Mouse (Mus musculus) megakaryocyte-erythroid progenitor cell, adult 5-6 weeks (primary cell): Measurements from ENCODE around the gene Trappc2l. TPM values are rescaled to one million over a fixed set of nuclear protein-coding genes. Genes with fewer than 3 reads are reported as not detected.
"Not testable (repeated sequence)": the region's sequence is repeated elsewhere in the genome, so short reads cannot be mapped to it uniquely, and the experiment has no call there.

Experiments
- ATAC-seq: replicated peaks from 2 replicates; pipeline ENCODE4 v1.8.0; 2016; ENCODE audit warnings: mild to moderate bottlenecking, inconsistent platforms; ENCODE audit not compliant: severe bottlenecking, poor library complexity, low FRiP score, low TSS enrichment
- total RNA-seq, 2 experiments: library from RNA; stranded (forward) in 1 of 2; stranded (reverse) in 1 of 2; fragments of 200-1000, 215-1000 nt in 1 of 2; fragments of >200 nt in 1 of 2; fragmentation: Nextera tagmentation in 1 of 2; gene quantifications; 2 replicates each; pipeline ENCODE4 v1.2.3; 2014 to 2017

Trappc2l gene
- 24.4 and 27.7 TPM in 2 replicates for total RNA-seq (2014; fragmentation: Nextera tagmentation)
- 10.2 and 19.6 TPM in 2 replicates for total RNA-seq (2017)

DNA sequence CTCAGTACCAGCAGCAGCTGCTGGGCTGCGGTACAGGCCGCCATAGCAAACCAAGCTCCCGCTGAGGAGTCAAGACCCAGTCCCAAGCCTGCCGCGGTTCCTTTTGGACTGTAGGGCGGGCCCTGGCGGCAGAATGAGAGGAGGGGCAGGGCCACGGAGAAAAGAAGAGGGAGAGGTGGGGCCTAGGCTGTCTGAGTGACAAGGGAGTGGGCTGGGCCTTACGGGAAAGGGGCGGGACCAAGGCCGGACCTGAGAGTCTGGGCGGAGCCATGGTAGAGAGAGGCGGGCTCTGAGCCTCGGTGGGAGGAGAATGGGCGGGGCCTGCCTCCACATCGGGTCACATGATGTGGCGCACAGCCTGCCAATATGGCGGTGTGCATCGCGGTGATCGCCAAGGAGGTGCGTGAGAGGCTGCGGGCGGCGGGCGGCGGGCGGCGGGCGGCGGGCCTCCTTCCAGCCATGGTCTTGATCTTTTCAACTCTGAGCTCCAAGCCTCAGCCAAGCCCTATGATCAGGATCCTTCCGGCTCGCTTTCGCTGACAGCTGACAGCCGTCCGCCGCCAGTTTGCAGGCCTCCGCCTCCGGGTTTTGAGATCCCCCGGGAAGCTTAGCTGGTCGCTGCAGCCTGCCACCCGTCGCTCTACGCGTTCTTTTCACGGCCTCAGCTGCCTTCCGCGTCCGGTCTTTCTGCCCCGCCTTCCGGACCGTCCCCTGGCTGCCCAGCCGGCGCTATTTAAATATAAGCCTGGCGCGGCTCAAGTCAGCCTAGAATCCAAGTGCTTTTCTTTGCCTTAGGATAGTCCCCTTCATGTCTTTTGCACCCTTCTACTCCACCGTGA lies at the start of gene Trappc2l, which contains the start of gene Galns:
Gene Trappc2l (plus strand): TSS at position 346 of the 839 bp plus-strand sequence.
Gene Galns (minus strand): TSS at position 169 of the 839 bp plus-strand sequence.
- peak; percentile 97 for ATAC-seq

DNA sequence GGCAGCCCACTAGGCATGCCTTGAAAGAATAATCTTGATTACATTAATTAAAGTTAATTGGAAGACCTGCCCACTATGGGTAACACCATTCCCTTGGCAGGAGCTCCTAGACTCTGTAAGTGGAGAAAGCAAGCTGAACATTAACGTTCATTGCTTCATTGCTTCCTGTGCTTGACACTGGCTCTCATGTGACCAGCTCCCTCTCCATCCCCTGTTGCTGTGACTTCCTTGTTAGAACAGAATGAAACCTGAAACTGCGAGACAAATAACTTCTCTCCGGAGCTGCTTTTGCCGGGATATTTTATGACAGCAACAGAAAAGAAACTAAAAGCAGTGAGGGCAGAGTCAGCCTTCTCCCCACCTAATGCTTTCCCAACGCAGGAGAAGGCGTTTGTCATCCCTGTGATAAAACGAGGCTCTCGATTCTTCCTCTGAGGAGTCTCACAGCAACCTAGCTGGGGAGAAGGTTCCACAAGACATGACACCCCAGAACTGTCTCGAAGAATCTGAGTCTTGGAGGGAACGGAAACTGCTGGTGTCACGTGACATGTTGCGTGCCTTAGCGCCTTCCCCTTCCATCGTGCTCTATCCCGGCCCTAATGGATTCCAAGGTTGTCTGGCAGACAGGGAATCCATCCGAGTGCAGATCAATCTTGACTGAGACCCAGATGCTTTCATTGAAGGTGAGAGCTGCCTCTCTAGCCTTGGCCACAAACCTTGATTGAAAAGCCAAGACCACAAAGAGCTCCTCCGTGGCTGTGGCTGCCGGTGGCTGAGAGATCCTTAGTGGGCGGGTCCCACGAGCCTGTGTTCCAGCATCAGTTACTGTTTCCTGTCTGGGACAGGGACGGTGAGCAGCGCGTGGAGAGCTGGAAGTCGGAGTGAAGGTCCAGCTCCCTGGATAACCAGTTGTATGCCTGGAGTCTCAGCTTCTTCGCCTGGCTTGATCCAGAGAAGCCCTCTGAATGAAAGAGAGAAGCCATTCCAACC lies 46.8 kb upstream of the Trappc2l start:
- no peak for ATAC-seq

DNA sequence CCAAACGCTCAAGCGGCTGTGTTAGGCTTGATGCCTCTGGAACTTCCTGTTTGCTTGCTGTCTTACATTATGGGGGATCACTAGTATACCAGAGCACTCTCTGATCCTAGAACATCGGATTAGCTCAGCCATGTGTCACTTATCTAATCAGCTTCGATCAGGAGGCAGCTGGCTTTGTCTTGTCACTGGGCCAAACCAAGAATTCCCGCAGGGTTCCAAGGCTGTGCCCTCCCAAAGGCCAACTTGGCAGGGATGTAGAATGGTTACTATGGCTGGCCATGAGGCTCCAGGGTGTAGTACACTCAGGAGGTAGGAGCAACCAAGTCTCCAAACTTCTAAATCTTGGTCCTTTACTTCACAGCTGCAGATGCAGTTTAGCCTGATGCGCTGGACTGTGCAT lies 44.7 kb upstream of the Trappc2l start:
- no peak for ATAC-seq

DNA sequence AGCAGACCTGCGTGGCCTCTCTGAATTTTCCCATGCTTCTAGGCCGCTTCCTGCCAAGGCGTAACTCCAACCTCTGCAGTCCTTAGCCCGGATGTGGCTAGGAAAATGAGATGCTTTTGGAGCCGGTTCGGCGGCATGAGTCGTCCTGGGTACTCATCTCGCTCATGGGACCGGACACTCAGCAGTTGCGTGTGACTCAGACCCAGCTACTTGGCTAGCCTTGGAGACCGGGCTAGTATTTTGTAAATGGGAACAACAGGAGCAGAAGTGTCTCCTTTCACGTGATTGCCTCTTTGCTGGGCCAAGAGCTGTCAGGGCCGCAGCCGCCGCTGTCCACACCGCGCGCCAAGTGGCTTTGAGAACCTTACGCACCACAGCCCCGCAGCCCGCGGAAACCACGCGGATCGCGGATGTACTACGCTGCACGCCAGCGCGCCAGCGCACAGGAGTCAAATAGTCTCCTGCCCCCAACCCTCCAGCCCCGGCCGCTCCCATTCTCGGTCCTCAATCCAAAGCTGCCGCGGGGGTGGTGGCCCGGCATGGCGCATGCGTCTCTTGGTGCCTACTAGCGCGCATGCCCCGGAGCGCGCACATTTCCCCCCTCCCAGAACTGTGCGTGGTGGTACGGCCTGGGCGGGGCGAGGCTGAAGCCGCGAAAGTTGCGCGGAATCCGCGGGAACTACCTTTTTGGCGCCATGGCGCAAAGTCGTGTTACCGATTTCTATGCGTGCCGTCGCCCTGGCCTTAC lies 43.9 kb upstream of the Trappc2l start, which contains the start of gene Cdt1:
Gene Cdt1 (plus strand): TSS at position 655 of the 748 bp plus-strand sequence.
- peak; percentile 88 for ATAC-seq

DNA sequence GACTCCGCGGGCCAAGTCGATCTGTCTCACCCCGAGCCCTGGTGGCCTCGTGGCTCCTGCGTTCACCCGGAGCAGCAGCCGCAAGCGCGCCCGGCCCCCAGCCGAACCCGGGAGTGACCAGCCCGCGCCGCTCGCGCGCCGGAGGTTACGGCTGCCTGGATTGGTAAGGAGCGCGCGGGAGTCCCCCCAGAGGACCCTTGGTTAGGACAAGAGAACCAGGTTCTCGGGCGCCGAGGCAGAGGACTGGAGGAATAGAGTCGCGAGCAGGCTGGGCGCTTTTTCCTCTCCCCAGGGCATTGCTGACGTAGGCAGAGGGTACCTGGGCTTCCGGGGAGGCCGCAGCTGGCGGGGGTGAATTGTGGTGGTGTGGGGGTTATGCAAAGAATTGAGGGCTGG lies 43.3 kb upstream of the Trappc2l start:
- no peak for ATAC-seq

DNA sequence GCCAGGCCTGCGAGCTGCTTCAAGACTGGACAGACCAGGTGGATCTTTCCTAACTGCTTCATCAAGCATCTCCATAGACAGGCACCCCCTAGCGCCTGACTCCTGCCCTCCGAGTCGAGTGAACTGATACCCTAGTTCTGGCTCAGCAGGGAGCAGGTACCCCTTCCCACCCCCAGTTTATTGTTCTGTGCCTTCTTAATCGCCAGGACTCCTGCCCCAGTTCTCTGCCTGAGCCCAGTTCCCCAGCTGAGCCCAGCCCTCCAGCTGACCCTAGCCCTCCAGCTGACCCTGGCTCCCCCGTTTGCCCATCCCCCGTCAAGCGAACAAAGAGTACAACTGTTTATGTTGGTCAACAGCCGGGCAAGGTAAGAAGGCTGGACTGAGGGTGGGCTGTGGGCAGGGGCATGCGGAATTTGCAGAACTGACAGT lies 42.5 kb upstream of the Trappc2l start:
- ATAC-seq, result 0 out of 2 replicates have a peak, but pooled peaks have one; percentile 24

DNA sequence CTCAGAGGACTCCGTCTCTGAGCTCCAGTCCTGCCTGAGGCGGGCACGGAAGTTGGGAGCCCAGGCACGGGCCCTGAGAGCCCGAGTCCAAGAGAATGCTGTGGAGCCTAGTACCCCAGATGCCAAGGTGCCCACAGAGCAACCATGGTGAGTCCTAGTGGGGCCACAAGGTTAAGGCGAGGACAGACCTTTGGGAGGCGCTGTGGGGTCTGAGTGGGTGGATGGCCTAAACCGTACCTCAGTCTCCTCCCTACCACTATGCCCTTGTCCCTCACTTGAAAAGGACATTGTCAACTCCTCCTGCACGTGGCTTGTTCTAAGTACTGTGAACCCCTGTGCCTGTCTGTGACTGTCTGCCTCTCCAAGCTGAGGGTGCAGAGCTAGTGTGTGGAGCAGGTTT lies 42.1 kb upstream of the Trappc2l start:
- peak; percentile 8; the same call in 1 of the 2 replicates for ATAC-seq

DNA sequence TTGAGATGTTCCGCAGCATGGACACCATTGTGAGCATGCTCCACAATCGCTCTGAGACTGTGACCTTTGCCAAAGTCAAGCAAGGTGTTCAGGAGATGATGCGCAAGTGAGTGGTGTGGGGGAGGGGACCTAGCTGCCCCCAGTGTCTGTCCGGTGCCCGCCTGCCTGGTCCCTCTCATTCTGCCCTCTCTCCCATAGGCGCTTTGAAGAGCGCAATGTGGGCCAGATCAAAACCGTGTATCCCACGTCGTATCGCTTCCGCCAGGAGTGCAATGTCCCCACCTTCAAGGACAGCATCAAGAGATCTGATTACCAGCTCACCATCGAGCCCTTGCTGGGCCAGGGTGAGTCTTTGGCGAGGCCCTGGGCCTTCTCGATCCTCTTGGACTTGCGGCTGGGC lies 41.4 kb upstream of the Trappc2l start:
- no peak for ATAC-seq

DNA sequence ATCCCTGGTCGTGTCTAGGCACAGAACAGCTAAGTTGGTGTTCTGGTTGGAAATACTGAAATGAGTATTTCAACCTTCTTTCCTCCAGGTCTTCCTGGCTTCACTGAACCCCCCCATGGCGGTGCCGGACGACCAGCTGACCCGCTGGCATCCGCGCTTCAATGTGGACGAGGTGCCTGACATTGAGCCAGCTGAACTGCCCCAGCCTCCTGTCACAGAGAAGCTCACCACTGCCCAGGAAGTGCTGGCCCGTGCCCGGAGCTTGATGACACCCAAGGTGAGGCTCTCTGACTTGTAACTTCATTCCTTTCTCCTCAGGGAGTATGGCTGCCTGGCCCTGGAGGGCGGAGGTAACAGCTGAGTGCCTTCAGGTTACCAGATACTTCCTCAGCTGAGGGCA lies 40.3 kb upstream of the Trappc2l start:
- no peak for ATAC-seq

DNA sequence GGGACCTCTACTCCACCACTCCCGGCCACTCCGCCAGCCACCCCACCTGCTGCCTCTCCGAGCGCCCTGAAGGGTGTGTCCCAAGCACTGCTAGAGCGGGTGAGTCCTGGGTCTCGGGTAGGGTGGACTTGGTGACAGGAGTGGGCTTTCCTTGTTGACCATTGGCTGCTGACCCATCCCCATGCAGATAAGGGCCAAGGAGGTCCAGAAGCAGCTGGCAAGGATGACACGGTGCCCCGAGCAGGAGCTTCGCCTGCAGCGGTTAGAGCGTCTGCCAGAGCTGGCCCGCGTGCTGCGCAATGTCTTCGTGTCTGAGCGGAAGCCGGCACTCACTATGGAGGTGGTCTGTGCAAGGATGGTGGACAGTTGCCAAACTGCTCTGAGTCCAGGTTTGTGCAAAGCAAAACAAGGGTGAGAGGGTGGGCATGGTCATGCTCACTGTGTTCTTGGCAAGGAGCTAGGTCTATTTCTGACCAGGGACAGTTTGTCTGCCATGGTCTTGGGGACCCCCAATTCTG lies 39.6 kb upstream of the Trappc2l start:
- no peak for ATAC-seq

DNA sequence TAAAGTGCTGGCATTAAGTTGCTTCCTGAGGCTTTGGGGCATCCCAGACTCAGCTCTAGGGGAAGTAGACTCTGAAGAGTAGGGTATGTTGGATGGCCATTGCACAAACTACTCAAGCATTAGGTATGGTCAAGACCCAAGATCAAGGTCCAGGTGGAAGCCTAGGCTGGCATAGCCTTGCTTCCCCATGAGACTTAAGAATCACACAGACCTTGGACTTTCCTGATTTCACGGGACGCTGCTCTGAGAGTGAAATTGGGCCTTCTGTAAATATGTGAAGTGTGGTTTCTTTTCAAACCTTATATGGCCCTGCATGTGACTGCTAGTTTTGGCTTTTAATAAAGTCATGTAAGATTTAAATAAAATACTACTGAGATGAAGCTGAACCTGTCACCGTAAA lies 38.7 kb upstream of the Trappc2l start:
- no peak for ATAC-seq

DNA sequence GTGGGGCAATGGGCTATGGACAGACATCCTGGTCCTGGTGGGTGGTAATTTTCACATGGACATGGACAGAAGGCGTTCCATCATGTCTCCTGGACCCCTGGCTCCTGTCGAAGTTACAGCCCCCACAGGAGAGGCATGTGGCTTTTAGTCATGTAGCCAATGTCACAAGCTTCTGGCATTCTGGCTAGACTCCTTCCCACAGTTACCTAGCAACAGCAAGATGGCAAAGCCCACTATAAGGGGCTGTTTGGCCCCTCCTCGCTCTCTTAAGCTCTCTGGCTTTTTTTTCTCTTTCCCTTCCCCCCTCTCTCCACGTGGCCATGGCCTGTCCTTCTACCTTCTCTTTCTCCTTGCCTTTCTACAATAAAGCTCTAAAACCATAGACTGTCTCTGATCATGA lies 38.3 kb upstream of the Trappc2l start:
- not testable (repeated sequence) for ATAC-seq

DNA sequence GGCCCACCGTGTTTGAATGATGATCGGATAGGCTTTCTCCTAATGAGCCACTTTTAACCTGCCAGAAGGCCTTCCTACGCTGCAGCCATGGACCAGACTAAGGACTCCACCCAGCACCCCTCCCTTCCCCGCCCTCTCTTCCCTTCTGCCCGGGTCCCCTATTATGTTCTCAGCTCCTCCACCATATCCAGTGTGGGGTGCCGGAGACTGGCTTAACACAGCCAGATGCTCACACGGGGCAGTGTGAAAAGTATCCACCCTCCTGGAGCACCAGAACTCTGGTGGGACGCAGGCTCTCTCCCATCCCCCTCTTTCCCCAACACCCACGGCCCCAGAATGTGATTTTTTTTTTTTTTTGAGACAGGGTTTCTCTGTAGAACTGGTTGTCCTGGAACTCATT lies 37.9 kb upstream of the Trappc2l start:
- ATAC-seq, result no peak

DNA sequence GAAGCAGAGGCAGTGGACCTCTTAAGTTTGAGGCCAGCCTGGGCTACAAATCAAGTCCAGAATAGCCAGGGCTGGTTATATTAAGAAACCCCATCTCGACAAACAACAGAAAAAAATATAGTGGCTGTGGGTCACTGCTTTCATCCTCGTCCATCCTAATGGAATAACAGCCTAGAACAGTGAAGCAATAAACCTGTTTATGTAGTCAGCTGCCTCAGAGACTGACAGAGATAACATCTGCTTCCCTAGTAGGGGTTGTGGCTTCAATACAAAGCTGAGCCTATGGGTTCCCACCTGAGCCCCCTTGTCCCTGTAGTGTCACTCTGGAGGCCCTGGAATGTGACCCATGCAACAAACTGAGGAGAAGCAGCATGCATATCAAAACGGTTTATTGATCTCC lies 37.2 kb upstream of the Trappc2l start:
- ATAC-seq, result no peak

DNA sequence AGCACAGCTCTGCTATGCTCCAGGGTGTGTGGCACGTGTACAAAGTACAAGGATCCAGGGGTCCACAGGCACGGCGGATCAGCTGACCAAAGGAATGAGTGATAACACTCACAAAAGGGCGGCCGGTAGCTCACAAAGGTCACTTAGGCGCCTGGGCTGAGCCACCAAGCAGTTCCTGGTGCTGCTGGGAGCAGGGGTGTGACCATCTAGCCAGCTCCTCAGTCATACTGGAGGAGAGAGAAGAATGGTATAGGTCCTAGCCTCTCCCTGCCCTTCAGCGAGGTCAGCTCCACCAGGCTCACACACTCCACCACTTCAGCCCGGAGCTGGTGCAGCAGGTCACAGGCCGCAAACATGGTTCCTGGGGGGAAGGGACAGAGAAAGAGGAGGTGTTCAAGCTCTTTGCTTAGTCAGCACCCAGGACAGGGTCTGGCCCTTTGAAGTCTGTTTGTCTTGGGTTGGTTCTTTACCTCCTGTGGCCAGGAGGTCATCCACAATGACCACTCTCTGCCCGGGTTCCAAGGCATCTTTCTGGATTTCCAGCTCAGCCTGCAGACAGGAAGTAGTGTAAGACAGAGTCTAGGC lies 36.7 kb upstream of the Trappc2l start:
- no peak for ATAC-seq

DNA sequence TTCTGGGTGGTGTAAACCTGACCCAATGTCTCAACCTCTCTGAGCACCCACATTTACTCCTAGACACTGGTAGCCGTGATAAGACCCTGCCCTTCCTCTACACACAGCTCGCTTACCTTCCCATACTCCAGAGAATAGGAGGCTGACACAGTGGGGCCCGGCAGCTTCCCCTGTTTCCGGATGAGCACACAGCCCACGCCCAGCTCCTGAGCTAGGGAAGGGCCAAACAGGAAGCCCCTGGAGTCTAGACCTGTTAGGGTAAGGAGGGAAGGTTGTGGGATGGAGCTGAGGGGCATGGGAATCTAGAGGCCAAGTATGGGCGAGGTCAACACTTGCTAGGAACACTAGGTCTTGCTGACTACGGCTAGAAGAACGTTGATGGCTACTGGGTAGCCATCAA lies 36.2 kb upstream of the Trappc2l start:
- no peak for ATAC-seq

DNA sequence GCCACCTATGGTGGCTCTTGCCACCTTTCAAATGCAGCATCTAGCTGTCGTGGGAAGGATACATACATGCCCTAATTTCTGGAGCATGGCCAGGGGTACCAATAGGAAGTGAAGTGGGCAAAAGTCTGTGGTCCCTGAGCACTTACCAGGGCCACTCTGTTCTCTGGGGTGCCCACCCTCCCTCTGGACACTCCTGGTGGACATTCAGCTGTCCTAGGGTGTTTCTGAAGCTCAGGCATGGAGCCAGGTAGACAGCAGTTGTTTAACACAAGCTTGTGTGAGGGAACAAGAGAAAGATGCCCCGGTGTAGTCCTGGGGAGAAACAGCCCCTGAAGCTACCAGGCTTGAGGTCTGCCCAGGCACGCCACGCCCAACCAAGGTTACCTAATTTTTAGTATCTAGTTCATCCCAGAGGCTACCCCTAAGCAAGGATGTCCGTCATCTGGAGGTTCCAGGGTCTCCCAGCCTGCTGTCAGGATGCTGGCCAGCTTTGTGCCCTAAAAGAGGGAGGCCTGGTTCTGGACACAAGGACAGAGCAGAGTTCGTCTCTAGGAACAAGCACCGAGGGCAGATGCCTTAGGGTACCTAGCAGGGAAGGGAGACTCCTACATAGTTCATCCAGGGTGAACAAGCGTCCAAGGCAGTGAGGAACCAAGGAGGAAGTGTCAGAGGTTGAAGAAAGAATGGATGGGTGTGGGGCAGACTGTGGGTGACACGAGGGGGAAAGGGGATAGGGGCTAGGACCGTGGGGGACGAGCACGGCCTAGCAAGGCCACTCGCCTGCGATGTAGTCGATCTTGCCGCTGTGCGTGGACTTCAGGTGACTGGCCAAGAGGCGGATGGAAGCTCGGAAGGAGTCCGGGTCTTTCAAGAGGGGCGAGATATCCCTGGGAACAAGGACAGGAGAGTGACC lies 35.4 kb upstream of the Trappc2l start:
- ATAC-seq, result no peak

DNA sequence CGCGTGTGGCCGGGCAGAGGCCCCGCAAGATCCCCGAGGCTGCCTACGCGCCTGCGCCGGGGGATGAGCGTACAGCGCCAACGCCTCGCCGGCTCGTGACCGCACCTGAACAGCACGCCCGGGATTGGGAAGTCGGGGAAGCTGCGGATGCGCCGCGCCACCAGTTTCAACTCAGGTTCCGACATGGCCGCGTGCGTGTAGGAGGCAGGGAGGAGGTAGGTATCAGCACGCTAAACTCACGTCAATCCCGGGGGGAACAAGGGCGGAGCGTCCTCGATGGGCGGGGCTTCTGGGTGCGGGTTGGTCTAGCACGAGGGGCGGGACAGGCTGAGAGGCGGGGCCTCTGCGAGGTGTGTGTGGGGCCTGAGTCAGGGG lies 34.8 kb upstream of the Trappc2l start, which contains the start of gene Aprt:
Gene Aprt (minus strand): TSS at position 262 of the 375 bp plus-strand sequence.
- peak; percentile 92 for ATAC-seq
